Comparison of ENCODE assay signal across 27 mouse cellular contexts in the genomic region with DNA sequence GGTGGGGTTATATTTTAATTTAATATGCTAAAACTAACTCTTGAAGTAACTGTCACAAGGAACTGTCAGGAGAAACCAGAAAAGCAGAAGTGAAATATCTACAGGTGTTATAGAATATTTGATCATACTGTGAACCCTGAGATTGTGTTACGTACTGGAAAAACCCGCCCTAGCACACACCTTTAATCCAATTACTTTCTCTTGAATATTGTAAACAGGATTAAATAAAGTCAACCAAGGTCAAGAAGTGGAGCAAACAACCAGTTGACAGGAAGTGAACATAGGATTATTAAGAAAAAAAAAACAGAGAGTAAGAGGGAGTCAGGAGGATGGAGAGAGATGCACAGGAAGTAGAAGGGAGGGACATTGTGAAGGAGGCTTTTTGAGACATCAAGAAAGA. TPM values are rescaled to one million over a fixed set of nuclear protein-coding genes. Genes with fewer than 3 reads are reported as not detected.
"Had no signal": no experiment of that assay in that cellular context is flagged by ENCODE, and none has a peak within 500 bp of the region (broad histone marks: within the 10 kb centered on the region; RNA-seq: fewer than 3 reads in every experiment).

No protein-coding gene starts in this region.

- DNase-seq: cerebellum, adult 8-10 months; cerebellum, adult 9-10 months; cerebellum, adult 9-11 months; cerebellum, postnatal 10 days; cerebellum, postnatal 14 days; cerebellum, postnatal 25 days; cerebellum, postnatal 36 days; embryo, embryonic 11 days; forebrain, postnatal 0 days; gastrocnemius, adult 2 months; gastrocnemius, postnatal 10 days; gastrocnemius, postnatal 14 days; gastrocnemius, postnatal 25 days; gastrocnemius, postnatal 36 days; heart, adult 18-20 months; heart, adult 2 months had no signal

- H3K4me3 ChIP-seq: embryonic facial prominence, embryonic 10.5 days; embryonic facial prominence, embryonic 12.5 days; embryonic facial prominence, embryonic 13.5 days; embryonic facial prominence, embryonic 15.5 days; erythroblast, embryonic 14.5 days; forebrain, embryonic 10.5 days; forebrain, embryonic 12.5 days; forebrain, embryonic 13.5 days; forebrain, embryonic 15.5 days; gastrocnemius, adult 2 months; heart, adult 2 months had no signal

- H3K27ac ChIP-seq: embryonic facial prominence, embryonic 10.5 days; embryonic facial prominence, embryonic 12.5 days; embryonic facial prominence, embryonic 13.5 days; embryonic facial prominence, embryonic 15.5 days; forebrain, embryonic 10.5 days; forebrain, embryonic 12.5 days; forebrain, embryonic 13.5 days; forebrain, embryonic 15.5 days; gastrocnemius, adult 2 months; heart, adult 2 months had no signal

- H3K27me3 ChIP-seq: embryonic facial prominence, embryonic 12.5 days; embryonic facial prominence, embryonic 13.5 days; embryonic facial prominence, embryonic 15.5 days; forebrain, embryonic 12.5 days; forebrain, embryonic 13.5 days; forebrain, embryonic 15.5 days had no signal

- H3K4me2 ChIP-seq: embryonic facial prominence, embryonic 12.5 days; embryonic facial prominence, embryonic 13.5 days; embryonic facial prominence, embryonic 15.5 days; forebrain, embryonic 12.5 days; forebrain, embryonic 13.5 days; forebrain, embryonic 15.5 days had no signal

- H3K9ac ChIP-seq: embryonic facial prominence, embryonic 12.5 days; embryonic facial prominence, embryonic 13.5 days; embryonic facial prominence, embryonic 15.5 days; forebrain, embryonic 12.5 days; forebrain, embryonic 13.5 days; forebrain, embryonic 15.5 days; forebrain, postnatal 0 days had no signal

- H3K4me1 ChIP-seq: embryonic facial prominence, embryonic 10.5 days; embryonic facial prominence, embryonic 12.5 days; embryonic facial prominence, embryonic 13.5 days; embryonic facial prominence, embryonic 15.5 days; forebrain, embryonic 10.5 days; forebrain, embryonic 12.5 days; forebrain, embryonic 13.5 days; forebrain, embryonic 15.5 days had no signal

- H3K9me3 ChIP-seq: embryonic facial prominence, embryonic 10.5 days; embryonic facial prominence, embryonic 12.5 days; embryonic facial prominence, embryonic 13.5 days; embryonic facial prominence, embryonic 15.5 days; forebrain, embryonic 10.5 days; forebrain, embryonic 12.5 days; forebrain, embryonic 13.5 days; forebrain, embryonic 15.5 days had no signal

- ATAC-seq: forebrain, embryonic 13.5 days; forebrain, embryonic 14.5 days; forebrain, embryonic 15.5 days; forebrain, embryonic 16.5 days; forebrain, postnatal 0 days had no signal

RNA-seq across cellular contexts. Expression of a gene that starts 50.5 kb away (rescaled TPM):
- polyA plus RNA-seq: erythroblast, embryonic 14.5 days had no signal
